Mouse (Mus musculus) Patski (cell line): ENCODE data around the gene Fut1. TPM values are rescaled to one million over a fixed set of nuclear protein-coding genes. Genes with fewer than 3 reads are reported as not detected.

ENCODE experiments used
- ATAC-seq: fragments of 100-300 bp; one replicate; pipeline ENCODE4 v1.8.0; 2021
- CTCF ChIA-PET: fragments of 350-600 bp; sonication (Branson Sonifier 250); formaldehyde crosslinking; loops from one replicate; lab custom pipeline; 2022; ENCODE audit warnings: inconsistent platforms; lab: Charles Lee
- POLR2A ChIA-PET: fragments of 350-600 bp; sonication (Branson Sonifier 250); formaldehyde crosslinking; loops from one replicate; lab custom pipeline; 2022; ENCODE audit warnings: antibody characterized with exemption, inconsistent platforms; lab: Charles Lee
- DNase-seq: peaks from one replicate; pipeline ENCODE4 v3.0.0-alpha.2; 2011; ENCODE audit warnings: low read depth, low spot score
- H3K27me3 ChIP-seq: fragments of 371-371 bp; one replicate; pipeline ENCODE4 v1.5.1; 2021
- CTCF ChIP-seq: fragments of 100-300 bp; IDR thresholded peaks from one replicate; pipeline ENCODE4 v1.5.1; 2021
- in situ Hi-C: fragments of 300-500 bp; cut with MboI; formaldehyde crosslinking; loops from 3 replicates; pipeline ENCODE4 v1.11.1; 2018; ENCODE audit warnings: low pct_unique_long_range_greater_than_20kb, mixed read lengths
- polyA plus RNA-seq: library from polyadenylated mRNA; unstranded; gene quantifications from one replicate; pipeline ENCODE4 v1.2.3, GENCODE M21; 2021

Gene Fut1
- polyA plus RNA-seq, 1 experiment from 2014 or later: 0.91 TPM

DNA sequence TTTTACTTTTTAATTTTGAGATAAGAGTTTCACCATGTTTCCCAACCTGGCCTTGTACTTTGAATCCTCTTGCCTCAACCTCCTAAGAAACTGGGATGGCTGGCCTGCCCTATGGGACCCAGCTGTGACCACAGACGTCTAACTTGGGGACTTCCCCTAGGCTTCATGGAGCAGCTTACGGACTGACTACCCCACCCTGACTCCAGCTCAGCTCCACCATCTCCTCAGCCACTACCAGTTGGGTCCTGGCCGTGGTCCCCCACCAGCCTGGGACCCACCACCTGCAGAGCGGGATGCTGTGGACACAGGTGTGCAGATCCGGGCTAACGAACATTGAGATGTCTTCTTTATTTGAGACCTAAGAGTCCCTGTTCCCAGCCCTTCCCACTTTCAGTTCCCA lies 20.6 kb downstream of the Fut1 start:
- TF ChIP-seq CTCF: no peak
- no peaks in the 10 kb centered on the region for H3K27me3 ChIP-seq
- in situ Hi-C loops: no loop called here
- ChIA-PET POLR2A (no interaction called here), CTCF (interaction anchor here (1.6 kb wide), 1 partner anchor 44 kb away, joined by 4 read pairs; no protein-coding TSS in a partner anchor)
- no peak for DNase-seq
- ATAC-seq: no peak

DNA sequence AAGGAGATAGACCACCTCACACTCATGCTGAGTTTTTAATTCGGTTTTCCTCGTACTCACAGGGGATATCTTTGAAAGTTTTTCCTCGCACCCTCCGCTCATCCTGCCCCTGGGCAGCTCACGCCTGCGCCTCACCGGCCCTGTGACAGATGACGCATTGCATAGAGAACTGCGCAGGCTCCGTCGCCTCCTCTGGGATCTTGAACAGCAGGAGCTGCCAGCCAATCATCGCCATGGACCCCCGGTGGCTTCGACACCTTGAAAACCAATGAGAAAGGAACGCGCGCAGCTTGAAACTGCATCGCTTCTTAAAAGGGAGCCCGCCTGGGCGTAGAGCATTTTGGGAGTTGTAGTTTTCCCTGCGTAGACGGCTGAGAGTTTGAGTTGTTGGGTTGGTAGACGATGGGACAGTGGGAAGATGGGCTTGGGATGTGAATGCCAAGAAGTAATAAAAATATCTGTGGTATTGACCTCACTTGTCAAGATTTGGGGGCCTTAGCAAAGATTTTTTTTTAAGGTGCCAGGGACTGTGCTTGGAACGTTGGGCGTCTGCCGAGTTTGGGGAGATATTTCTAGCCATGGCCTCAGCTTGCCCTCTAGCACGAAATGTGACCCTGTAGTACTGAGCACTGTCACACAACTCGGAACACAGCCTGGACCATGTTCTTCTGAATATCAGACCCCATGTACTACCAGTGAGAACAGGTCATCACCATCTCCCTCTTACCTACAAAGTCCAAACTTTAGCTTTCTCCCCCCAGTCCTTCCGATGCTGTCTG lies 21.7 kb downstream of the Fut1 start:
- no peak for DNase-seq
- no peaks in the 10 kb centered on the region for H3K27me3 ChIP-seq
- CTCF ChIA-PET: interaction anchor here (2.1 kb wide), 1 partner anchor 44 kb away, joined by 6 read pairs; no protein-coding TSS in a partner anchor
- POLR2A ChIA-PET: no interaction called here
- in situ Hi-C loops: no loop called here
- TF ChIP-seq CTCF: no peak
- ATAC-seq: no peak

DNA sequence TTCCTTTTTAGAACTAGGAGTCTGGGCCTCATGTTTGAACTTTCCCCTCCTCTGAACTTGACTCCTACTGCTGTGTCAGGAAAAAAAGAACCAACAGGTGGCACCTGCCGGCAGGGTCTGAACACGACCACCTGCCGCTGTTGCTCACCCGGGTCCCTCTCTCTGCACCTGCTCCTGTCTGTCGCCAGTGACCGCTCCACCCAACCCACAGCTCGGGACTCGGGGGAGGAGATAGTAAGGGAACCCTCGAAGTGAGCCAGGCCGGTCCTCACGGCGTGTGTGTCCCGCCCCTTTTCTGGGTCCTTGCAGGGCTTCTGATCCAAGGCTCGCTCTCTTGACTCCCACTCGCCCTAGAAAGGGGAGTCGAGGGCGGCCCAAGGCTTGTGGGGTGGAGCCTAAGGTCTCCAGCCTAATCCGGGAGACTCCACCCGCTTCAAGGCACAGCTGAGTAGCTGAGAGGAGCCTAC lies 22.5 kb downstream of the Fut1 start, which contains the start of gene Mamstr:
Mamstr (plus strand) TSS at position 417 of the 467 bp plus-strand sequence.
- CTCF ChIA-PET: interaction anchor here (2.1 kb wide), 1 partner anchor 43 kb away, joined by 6 read pairs; no protein-coding TSS in a partner anchor
- ATAC-seq (no peak), DNase-seq (no peak)
- no peak for TF ChIP-seq CTCF
- H3K27me3 ChIP-seq: no peaks in the 10 kb centered on the region
- POLR2A ChIA-PET: no interaction called here
- in situ Hi-C loops: no loop called here

DNA sequence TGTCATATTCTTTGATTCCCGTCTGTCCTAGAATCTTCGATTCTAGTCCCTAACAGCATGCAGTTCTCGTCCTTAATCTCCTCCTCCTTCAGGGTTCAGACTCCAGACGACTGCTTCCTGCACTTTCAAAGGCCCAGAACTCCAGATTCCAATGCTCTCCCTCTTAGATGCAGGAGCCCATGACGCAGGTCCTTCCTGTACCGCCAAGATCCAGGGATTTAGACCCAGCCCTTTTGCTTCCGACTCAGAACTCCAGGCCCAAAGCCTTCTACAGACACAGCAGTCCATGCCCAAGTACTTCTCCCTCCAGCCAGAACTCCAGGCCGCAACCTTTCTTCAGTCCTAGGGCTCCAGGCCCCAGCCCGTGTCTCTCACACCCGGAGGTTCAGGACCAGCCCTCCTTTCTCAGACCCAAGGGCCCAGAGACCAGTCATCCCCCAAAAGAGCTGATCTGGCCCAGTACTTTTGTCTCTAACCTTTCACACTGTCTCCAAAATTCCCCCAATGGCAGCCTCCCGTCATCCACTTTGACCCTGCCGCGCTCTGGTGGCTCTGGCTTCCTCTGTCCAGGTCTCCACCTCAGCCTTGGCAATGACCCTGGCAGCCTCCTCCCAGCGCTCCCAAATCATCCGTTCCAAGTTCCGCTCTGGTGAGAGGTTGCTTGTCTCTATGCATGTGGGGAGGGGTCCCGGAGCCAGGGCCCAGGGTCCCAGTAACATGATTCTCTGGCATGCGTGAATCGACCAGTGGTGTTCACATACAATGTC lies 23.3 kb downstream of the Fut1 start:
- no peak for ATAC-seq

DNA sequence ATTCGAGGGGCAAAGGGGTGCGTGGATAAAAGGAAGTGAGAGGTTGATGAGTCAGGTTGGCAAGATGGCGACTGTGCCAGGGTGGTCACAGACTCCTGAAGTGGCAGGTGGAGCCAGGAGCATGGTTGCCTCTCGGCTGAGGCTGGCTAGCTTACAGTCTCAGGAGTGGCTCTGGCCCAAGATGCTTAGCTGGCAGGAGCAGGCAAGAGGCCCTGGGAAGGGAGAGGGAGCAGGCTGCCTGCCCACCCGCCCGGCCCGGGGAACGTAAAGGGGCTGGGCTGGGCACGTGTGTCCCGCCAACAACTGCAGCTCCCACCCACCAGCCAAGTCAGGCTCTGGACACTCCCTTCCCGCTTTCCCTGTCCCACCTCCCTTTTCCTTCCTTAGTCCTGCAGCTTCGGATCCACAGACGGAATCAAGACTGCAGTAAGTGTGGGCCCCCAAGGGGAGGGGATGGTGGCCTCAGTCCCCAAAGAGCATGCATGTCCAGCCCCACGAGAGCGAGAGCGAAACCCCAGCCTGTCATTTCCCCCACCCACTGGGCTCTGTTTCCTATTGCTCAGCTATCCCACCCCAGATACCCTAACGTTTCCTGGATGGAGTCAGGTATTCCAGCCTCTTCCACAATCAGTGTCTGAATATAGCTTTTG lies 24.4 kb downstream of the Fut1 start:
- DNase-seq (no peak), ATAC-seq (no peak)
- TF ChIP-seq CTCF: no peak
- ChIA-PET CTCF (interaction anchor here (1.0 to 1.3 kb wide), 2 partner anchors 8 to 19 kb away, joined by 3 read pairs; no protein-coding TSS in a partner anchor), POLR2A (no interaction called here)
- H3K27me3 ChIP-seq: no peaks in the 10 kb centered on the region
- in situ Hi-C loops: no loop called here

More for the DNA sequence above, 23.3 kb downstream of the Fut1 start:
- no peak for TF ChIP-seq CTCF
- CTCF ChIA-PET: interaction anchor here (2.1 kb wide), 1 partner anchor 42 kb away, joined by 6 read pairs; no protein-coding TSS in a partner anchor
- H3K27me3 ChIP-seq: no peaks in the 10 kb centered on the region
- DNase-seq: no peak
- in situ Hi-C loops: no loop called here
- POLR2A ChIA-PET: no interaction called here

DNA sequence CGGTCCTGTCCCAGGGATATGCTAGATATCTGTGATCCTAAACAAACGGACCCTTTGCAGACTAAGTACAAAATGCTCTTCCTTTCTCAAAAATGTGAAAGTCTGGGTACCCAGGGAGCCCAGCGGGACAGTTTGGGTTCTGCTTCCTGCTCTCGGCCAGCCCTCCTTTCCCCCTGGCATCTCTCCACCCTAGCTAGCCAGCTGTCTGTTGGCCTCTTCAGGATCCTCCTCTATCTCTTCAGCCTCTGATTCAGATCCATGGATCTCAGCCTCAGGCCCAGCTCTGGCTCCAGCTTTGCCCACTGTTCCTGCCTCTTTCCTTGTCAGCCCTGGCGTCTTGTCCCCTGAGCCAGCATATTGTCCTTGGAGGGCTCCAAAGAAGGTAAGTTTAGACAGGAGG lies 25.0 kb downstream of the Fut1 start:
- ATAC-seq (no peak), DNase-seq (no peak)
- POLR2A ChIA-PET: interaction anchor here (1.6 kb wide), 1 partner anchor 13 kb away, joined by 4 read pairs; no protein-coding TSS in a partner anchor
- no peak for TF ChIP-seq CTCF
- CTCF ChIA-PET: interaction anchor here (1.0 to 1.3 kb wide), 2 partner anchors 9 to 19 kb away, joined by 3 read pairs; no protein-coding TSS in a partner anchor
- in situ Hi-C loops: no loop called here
- H3K27me3 ChIP-seq: no peaks in the 10 kb centered on the region

DNA sequence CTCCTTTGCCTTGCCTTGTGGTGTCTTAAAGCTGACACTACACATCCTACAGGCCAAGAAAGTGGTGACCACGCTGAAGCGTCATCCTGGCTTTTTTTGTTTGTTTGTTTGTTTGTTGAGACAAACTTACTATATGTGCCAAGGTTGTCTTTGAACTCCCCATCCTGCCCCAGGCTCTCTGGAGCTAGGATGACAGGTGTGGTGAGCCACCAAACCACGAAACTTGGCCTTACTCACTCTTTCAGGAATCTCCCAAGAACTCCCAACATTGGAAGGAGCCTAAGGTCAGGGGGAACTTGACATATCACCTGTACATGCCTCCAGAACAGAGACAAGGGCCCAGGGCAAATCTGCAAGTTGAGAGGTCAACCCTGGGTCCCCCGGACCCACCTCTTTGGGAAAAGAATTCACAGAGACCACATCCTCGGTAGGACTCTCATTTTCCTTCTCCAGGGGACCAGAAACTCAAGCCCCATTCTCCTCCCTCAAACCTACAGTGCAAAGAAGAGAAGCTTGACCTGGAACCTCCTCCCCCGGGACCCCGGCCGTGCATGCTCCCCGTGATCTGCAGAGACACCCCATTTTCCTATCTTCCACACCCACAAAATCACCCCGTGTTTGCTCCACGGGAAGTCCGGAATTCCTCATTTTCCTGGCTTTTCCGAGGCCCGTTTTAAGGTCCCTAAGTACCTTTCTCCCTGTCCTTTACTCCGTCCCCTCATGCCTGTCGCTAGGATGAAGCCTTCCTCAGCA lies 25.6 kb downstream of the Fut1 start:
- in situ Hi-C loops: no loop called here
- no peak for ATAC-seq
- CTCF ChIA-PET: interaction anchor here (1.3 kb wide), 1 partner anchor 9 kb away, joined by 3 read pairs; no protein-coding TSS in a partner anchor
- TF ChIP-seq CTCF: no peak
- POLR2A ChIA-PET: interaction anchor here (1.4 to 1.6 kb wide), 2 partner anchors 13 to 23 kb away, joined by 4 to 5 read pairs; no protein-coding TSS in a partner anchor
- no peaks in the 10 kb centered on the region for H3K27me3 ChIP-seq
- no peak for DNase-seq

DNA sequence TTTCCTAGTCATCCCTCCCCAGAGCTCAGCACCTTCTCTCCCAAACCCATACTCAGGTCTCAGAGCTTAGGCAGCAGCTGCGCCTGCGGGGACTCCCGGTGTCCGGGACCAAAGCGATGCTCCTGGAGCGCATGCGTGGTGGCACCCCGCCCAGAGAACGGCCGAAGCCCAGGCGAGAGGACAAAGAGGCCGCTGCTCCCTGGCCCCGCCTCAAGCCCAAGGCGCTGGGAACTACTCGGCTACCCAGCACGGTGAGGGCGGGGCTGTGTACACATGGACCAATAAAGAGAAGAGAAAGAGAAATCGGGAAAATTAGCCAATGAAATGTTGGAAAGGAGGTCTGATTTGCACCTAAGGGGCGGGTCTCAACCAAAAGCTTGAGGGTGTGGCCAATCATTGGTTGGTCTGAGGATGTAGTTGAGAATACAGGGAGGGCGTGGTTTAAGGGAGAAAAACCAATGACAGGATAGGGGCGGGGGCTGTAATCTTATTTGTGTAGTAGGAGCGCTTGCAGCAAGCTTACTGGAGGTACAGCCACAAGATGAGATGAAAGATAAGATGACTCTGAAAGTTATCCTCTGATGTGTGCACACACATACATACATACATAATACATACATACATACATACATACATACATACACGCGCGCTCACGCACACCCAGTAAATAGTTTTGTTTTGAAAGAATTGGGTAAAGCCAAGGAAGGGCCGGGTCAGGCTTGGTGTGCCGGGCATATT lies 26.5 kb downstream of the Fut1 start:
- CTCF ChIA-PET: interaction anchor here (1.1 to 2.0 kb wide), 2 partner anchors 12 to 39 kb away, joined by 6 to 8 read pairs; no protein-coding TSS in a partner anchor
- in situ Hi-C loops: no loop called here
- TF ChIP-seq CTCF: no peak
- POLR2A ChIA-PET: interaction anchor here (1.0 to 1.6 kb wide), 3 partner anchors 14 to 77 kb away, joined by 3 to 5 read pairs (median 4); no protein-coding TSS in a partner anchor
- DNase-seq (peak; percentile 49), ATAC-seq (peak; percentile 81)
- H3K27me3 ChIP-seq: no peaks in the 10 kb centered on the region
